Mouse (Mus musculus) heart, adult 2 months (tissue): ENCODE data around the gene Tubb4a.

Experiments used
- CTCF ChIP-seq: fragments of 200-600 bp; IDR thresholded peaks from 2 replicates; pipeline ENCODE4 v1.8.1; 2022; ENCODE audit warnings: antibody characterized with exemption, mild to moderate bottlenecking, moderate library complexity
- POLR2A ChIP-seq: fragments of 200-500 bp; IDR thresholded peaks from 2 replicates; pipeline ENCODE4 v1.6.1; 2011; ENCODE audit warnings: mild to moderate bottlenecking, low read depth, low read length, control low read depth; ENCODE audit not compliant: insufficient read depth

GRCm38 (mm10) chr17:57070272-57070671 lies 17.3 kb downstream of the Tubb4a start:
- TF ChIP-seq CTCF (no peak), POLR2A (no peak)
